Mouse (Mus musculus): ENCODE data around the gene Gucy2f. TPM values are rescaled to one million over a fixed set of nuclear protein-coding genes. Genes with fewer than 3 reads are reported as not detected.
A peak's percentile ranks its signal among the peaks of the same experiment; 100 is the strongest.
"Not testable (repeated sequence)": the region's sequence is repeated elsewhere in the genome, so short reads cannot be mapped to it uniquely, and the experiment has no call there.

Gene Gucy2f
- total RNA-seq (2015) (not detected in 2 replicates), total RNA-seq (2017) (not detected in 2 replicates)

DNA sequence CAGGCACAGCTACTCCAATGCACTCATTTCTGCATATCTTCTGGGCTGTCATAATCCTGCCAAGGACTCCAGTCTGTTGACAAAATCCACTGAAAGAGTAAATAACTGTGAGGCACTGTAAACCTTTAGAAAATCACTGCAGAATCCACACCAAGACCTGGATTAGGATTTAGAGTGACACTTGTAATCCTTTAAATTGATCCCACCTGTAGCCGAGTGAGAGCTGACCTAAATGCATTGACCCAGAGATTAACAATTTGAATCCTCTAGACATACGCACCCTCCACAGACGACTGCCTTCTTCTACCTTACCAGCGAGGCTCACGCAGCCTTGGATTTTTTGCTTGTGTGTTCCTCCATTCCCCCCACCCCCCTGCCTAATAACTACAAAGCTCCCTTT lies at the start of gene Gucy2f:
Gene Gucy2f, minus strand, starts transcription at position 101 of the 400 bp plus-strand sequence.
- no peak for ATAC-seq (replicated peaks; ENCODE audit: poor library complexity)

DNA sequence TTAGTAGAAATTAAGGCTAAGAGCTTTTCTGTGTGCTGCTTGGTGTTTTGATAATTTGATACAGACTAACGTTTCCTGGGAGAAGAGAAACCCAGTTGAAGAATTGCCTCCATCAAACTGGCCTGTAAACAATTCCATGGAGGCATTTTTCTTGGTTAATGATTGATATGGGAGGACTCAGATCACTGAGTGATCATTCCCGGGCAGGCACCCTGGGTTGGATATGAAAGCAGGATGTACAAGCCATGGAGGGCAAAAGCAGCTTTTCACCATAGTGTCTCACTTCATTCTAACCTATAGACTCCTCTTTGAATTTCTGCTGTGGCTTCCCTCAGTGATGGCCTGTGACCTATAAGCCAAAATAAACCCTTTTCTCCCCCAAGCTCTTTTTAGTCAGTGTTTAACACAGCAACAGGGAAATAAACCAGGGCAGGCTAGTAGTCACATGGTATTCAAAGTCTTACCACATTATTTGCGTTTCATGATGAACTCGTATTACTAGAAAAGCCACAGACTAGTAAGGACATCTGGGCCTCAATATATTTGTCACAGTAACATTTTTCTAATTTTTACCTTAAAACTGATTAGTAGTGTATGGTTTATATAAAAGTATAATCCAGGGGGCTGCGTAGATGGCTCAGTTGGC lies 49.1 kb upstream of the Gucy2f start:
- ATAC-seq (replicated peaks; ENCODE audit: poor library complexity) = no peak

DNA sequence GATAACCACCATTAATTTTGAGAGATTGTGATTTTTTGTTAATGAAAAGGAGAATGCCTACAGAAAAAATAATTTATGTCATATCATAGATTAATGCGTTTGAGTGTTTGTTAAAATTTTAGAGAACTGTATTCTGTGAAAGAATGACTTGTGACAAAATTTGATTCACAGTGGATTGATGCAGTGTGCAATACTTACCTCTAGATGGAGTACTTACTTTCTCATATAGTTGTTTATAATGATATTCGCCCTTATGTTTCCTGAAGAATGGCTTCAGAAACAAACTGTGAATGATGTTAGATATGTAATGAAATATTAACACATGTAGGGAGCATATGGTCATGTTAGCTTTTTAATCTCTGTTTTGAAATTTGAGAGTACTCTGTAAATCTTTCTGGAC lies 40.4 kb upstream of the Gucy2f start:
- peak; percentile 65 for ATAC-seq (replicated peaks; ENCODE audit: poor library complexity)

DNA sequence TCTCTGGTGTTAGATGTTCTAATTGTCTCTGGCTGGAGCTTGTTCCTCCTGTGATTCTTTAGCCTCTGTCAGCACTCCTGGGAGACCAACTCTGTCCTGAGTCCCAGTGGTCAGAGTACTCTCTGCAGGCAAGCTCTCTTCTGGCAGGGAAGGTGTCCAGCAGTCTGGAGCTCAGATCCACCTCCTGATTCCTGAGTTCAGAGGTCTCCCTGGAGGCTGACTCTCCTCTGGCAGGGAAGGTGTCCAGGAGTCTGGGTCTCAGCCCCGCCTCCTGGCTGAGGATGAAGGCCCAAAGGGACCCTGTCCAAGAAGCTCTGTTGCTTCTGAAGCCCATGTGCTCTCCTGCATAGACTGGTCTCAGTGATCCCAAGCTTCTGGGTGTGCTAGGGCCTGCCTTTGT lies 39.4 kb upstream of the Gucy2f start:
- not testable (repeated sequence) for ATAC-seq (replicated peaks; ENCODE audit: poor library complexity)

DNA sequence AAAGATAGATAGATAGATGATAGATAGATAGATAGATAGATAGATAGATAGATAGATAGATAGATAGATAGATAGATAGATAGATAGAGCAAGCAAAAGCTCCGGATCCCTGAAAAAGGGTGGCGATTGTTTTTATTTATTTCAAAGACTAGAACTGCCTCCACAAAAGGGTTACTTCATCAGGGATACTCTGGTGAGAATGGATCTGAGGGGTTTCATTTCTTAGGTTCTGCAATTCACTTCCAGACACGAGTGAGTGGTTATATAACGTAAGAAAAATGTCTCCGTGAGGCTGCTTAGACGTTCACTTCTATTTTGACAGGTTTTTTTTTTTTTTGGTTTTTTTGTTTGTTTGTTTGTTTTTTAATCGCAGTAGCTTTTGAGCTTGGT lies 32.0 kb upstream of the Gucy2f start:
- no peak for ATAC-seq (replicated peaks; ENCODE audit: poor library complexity)

DNA sequence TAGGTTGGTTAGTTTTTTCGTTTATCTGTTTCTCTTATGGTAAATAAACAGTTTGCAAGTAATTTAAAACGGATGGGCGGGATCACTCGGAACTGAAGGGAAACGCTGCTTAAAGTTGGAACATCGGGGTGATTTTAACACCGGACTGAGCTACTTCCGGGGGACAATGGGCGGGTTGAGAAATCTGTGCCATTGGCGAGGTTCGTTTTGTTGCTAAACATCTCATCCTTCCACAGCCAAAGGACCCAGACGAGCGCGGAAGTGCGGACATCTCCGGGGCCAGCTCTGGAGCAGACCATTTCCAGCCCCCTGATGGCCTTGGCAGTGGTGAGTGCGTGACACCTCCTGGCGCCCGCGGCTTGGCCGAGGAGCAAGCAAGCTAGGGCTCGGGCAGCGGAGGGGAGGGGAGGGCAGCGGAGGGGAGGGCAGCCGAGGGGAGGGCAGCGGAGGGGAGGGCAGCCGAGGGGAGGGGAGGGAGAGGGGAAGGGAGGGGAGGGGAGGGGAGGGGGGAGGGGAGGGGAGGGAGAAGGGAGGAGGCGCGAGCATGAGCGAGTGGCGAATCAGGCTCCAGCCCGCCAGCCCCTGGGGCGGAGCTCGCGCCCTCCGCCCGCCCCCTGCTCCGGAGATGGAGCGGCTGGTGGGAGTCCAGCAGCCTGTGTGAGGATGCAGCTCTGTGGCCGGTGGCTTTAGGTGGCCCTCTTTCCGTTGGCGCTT lies 31.5 kb upstream of the Gucy2f start:
- ATAC-seq (replicated peaks; ENCODE audit: poor library complexity) = peak; percentile 89

DNA sequence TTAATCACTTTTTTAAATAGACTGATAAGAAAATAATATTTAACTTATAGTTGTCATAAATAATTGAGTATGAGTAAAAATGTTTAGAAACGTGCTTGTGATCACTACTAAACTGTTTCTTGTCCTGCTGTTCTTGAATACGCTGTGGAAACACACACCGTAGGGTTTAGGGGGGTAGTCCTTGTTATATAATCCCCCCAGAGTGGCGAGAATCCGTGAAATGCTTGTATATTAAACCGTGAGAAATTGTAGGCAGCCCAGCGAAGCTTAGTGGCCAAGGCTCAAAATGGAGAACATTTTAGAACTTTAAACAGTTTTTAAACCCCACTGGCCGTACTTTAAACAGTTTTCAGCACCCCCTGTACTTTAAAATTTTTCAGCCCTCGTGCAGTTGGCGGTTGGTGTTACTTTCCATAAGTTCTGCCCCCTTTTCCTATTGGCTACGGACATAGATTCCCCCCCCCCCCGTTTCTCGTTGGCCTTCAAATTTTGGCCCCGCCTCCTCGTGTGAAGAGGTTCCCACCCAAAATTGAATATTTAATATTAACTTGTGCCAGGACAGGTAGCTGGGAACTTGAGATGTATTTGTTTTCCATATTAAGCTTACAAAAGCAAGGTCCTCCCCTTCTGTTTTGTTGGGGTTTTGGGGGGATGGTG lies 30.8 kb upstream of the Gucy2f start:
- peak; percentile 83 for ATAC-seq (replicated peaks; ENCODE audit: poor library complexity)

DNA sequence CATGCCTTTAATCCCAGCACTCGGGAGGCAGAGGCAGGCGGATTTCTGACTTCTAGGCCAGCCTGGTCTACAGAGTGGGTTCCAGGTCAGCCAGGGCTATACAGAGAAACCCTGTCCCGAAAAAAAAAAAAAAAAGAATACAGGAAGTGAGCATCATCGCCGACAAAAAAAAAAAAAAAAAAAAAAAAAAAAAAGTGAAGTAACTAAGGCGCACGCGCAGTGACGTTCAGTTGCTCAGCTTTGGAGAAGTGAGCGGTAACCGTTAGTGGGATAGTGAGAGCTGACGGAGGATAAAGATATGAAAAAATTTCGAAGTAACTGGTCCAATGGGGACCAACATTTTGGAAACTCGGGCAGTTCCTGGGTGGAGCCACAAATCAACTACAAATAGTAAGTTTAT lies 29.8 kb upstream of the Gucy2f start, which contains the start of gene Nxt2:
Gene Nxt2, plus strand, starts transcription at position 229 of the 400 bp plus-strand sequence.
- ATAC-seq (replicated peaks; ENCODE audit: poor library complexity) = no peak

DNA sequence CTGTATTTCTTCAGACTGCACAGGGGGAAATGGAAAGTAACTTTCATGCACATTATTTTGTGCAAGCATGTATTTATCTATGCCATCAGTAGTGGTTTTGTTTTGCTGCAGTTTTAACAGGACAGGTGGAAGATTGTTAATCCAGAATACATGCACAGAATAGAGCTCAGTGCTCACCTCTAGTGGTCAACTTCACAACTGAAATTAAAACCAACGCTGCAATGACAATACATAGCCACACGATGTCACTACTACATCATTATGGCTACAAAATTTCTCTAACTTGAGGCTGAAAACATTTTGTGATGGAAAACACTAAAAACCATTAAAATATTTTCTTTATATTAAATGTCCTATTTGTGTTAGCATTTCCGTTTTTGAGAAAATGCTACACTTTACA lies 3.6 kb upstream of the Gucy2f start:
- ATAC-seq (replicated peaks; ENCODE audit: poor library complexity) = peak; percentile 98

DNA sequence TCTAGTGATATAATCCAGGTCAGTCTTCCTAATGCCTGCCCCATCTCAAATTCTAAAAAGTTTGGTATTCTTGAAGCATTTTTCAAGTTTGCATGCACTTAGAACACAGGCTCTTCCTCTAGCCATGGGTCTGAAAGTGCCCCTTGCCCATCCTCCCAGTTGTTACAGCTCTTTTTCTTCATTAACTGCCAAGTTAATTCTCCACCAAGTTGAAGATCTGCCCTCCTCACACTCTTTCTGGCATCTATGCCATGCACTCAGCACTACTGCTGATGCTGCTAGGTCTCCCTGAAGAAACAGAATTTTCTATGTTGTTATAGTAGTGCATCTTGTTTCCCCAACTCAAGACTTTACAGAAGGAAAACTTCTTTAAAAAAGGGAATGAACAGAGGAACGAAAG lies 1.2 kb downstream of the Gucy2f start:
- no peak for ATAC-seq (replicated peaks; ENCODE audit: poor library complexity)

DNA sequence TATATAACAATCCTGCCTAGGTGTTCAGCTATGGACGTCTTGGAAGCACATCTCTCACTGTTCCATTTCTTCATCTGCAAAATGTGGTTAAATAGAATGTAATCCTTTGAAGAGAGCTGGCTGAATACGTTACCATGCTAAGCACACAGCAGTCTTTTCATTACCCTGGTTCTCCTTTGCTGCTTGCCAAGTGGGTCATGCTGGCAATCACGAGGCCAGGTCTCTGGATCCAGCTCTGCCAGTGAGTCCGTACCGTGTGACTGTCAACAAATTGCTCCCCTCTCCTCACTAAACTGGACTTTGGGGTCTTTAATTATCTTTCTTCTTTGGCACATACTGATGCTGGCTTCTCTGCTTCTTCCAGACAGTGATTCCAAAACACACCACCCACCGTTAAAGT lies 2.3 kb downstream of the Gucy2f start:
- no peak for ATAC-seq (replicated peaks; ENCODE audit: poor library complexity)

DNA sequence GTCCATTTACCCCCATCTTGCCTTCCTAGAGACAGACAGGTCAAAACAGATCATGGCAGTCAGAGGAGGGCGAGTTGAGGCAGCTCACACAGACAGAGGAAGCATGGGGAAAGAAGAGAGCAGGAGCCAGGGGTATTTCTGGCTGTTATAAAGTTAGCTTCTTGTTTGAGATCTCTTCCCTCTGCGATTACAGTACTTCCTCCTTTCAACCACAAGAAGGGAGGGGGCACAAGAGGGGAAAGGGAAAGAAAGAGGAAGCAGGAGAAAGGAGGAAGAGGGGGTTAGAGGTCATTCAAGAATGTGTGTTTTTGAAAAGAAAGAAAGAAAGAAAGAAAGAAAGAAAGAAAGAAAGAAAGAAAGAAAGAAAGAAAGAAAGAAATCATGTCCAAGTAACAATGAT lies 6.4 kb downstream of the Gucy2f start:
- peak; percentile 96 for ATAC-seq (replicated peaks; ENCODE audit: poor library complexity)

DNA sequence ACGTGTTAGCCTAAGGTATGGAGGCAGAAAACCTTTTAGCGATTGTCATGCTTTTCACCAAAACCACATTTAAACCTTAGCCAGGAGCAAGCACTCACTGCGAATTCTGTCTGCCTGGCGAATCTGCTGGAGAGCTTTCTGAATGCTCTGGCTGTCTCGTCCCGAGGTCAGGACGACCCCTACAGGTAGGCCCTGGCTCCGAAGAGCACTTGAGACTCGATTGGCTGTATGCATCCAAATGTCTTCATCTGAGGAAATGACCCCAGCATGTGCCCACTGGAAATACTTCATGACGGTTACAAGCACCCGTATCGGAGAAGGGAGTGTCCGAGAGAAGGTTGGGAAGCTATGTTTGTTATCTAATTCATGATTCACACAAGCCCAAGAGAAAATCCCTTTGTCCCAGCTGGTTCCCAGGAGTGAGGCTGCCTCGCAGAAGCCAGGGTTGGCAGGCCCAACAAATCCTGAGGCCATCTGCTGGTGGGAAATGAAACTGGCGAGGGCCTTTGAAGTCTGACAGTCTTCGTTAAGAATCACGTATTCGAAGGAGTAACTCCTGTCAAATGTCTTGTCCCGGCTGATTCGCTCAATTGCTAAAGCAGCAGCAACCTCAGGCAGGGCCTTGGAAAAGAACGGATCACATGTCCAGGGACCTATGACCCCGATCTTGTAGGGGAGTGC lies 7.6 kb downstream of the Gucy2f start:
- ATAC-seq (replicated peaks; ENCODE audit: poor library complexity) = no peak

DNA sequence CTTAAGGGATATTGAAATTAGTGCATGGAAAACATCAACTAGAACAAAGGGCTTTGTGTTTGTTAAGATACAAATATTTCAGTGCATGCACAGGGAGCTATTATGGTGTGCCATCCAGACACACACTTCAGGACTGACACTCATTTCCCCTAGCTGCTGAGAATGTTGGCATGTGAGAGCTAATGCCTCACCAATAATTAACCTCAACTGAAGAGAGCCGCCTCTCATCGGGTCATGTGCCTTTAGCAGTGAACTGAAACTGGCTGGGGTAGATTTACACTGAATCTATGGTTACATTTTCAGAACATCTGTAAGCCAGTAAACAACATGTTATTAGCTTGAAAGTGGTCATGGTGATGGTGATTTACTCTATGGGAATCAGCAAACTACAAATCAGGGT lies 14.7 kb downstream of the Gucy2f start:
- ATAC-seq (replicated peaks; ENCODE audit: poor library complexity) = no peak

DNA sequence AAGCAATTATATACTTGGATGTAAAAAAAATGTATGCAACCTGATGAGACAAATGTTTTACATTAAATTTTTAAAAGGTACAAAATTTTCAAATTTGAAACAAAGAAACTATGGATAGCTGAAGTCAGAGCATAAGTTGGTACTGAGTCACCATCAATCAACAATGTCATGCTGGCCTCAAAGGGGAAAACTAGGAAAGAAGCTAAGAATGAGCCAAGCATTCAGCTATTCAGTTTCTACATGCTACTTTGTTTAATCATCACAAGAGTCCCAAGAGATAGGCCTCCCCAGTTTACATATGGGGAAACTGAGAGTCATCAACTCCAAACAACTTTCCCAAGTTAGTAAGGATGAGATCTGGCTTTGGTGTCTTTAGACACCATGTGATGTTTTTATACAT lies 19.8 kb downstream of the Gucy2f start:
- ATAC-seq (replicated peaks; ENCODE audit: poor library complexity) = no peak

DNA sequence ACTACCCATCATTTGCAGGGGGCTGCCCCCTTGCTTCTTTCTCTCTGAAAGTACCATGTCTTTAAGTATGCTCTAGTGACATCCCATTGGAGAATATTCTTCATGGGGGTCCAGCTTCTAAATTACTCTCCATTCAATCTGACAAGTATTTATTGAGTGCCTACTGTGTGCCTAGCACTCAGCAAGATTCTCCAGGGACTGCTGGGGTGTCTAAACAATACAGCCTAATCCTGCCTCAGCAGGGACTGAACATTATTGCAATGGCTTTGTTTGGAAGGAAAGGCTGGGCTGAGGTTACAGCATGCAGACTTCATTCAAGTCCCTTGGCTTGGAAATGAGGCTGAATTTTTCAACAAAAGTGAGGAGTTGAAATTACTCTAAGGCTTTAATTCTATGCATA lies 81.0 kb downstream of the Gucy2f start:
- ATAC-seq (replicated peaks; ENCODE audit: poor library complexity) = no peak

DNA sequence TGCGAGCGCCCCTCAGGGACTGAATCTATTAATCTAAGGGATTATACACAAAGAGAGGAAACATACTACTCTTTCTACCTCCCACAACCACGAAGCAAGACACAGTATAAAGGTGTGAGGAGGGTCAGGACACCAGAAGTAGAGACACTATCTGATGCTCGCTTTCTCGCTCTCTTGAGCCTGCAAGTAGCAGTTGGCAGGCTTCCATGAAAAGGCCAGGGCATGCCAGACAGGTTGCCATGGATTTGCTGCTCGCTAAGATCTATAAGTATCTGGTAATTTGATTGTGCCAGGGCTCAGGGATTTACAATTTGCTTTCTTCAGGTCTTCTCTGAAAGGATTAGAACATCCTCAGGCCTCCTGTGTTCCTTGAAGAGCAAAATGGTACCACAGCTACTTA lies 85.5 kb downstream of the Gucy2f start:
- ATAC-seq (replicated peaks; ENCODE audit: poor library complexity) = no peak

DNA sequence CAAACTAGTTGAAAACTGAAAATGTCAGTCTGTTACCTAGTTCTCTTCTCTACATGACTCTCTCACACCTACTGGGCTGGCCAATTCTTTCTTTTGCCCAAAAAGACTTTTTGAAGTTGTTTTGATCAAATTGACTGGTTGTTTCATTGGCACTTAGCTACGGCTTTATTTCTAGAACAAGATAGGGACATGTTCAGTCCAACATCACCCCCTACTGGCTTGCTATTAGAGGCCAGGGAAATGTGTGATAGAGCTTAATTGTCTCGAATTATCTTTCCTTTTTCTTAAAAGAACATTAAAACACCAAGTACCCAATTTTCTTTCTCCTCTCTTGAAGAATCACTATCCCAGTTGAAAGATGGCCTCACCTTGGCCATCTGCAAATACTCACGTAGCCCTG lies 99.8 kb downstream of the Gucy2f start:
- ATAC-seq (replicated peaks; ENCODE audit: poor library complexity) = no peak

DNA sequence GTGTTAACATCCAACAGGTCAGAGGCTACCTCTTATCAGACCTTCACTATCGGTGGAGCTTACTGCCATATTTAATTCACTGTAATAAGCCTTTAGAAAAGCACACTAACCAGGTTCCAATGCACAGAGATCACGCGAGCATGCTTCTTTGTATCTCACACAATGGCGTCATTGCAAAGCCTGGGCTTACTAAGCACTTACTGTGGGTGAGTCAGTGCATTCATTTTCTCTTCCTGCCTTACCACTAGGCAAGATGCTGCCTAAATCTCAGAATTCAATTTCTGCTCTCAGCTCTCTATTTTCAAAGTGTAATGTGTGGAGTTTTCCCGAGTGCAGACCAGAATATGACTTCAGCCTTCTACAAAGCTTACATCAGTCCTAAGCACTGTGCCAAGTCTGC lies 101.2 kb downstream of the Gucy2f start:
- no peak for ATAC-seq (replicated peaks; ENCODE audit: poor library complexity)

DNA sequence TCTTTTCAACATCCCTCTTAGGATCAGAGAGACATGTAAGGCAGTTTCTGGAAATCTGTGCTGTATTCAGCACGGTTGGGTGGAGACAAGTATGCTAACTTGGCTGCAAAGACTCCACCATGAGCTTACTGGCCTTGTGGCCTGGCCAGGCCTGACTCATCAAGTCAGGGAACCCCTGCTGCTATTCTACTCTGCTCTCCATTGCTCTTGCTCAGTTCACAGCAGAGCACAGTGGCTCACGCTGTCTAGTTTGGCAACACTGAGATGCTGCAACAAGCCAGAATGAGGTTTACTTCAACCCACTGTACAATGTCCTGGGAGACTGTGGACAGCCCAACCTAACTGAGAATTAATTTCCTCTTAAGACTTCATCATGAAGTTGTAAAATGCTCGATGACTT lies 134.1 kb downstream of the Gucy2f start:
- ATAC-seq (replicated peaks; ENCODE audit: poor library complexity) = no peak
